Mouse (Mus musculus) bone marrow, adult 2 months (tissue): ENCODE results near the gene Ninj2. TPM values are rescaled to one million over a fixed set of nuclear protein-coding genes. Genes with fewer than 3 reads are reported as not detected.

ENCODE experiments used
- H3K27ac ChIP-seq: fragments of 200-500 bp; 2 replicates; pipeline ENCODE4 v1.5.1; 2012; ENCODE audit warnings: low read depth, mild to moderate bottlenecking, control low read depth, inconsistent platforms, low read length; ENCODE audit not compliant: control insufficient read depth, poor library complexity, insufficient read depth
- H3K4me1 ChIP-seq: fragments of 200-500 bp; 2 replicates; pipeline ENCODE4 v1.6.1; 2011; ENCODE audit warnings: low read length; ENCODE audit not compliant: control insufficient read depth, insufficient read depth
- H3K4me3 ChIP-seq: fragments of 200-500 bp; replicated peaks from 2 replicates; pipeline ENCODE3; 2011; ENCODE audit warnings: mild to moderate bottlenecking, low read depth, low read length, control low read depth; ENCODE audit not compliant: control insufficient read depth
- CTCF ChIP-seq: fragments of 200-500 bp; IDR thresholded peaks from 2 replicates; pipeline ENCODE4 v1.5.1; 2011; ENCODE audit warnings: low read length, control low read depth; ENCODE audit not compliant: control insufficient read depth, insufficient read depth
- POLR2A ChIP-seq: fragments of 200-500 bp; IDR thresholded peaks from 2 replicates; pipeline ENCODE4 v1.6.1; 2011; ENCODE audit warnings: low read depth, mild to moderate bottlenecking, control low read depth, low read length, borderline replicate concordance; ENCODE audit not compliant: control insufficient read depth
- WGBS: fragments of 180-500 bp; shearing (Covaris S2); methylation state at CpG from one replicate; pipeline ENCODE4 v1.1.7; 2018; 5-methylcytosine and 5-hydroxymethylcytosine counted together
- polyA plus RNA-seq: library from polyadenylated mRNA; stranded (reverse); fragments of >200 nt; gene quantifications from 2 replicates; pipeline ENCODE4 v1.2.4, GENCODE M21; 2011; ENCODE audit warnings: low replicate concordance; ENCODE audit not compliant: missing spikeins, insufficient read depth, insufficient read length

Ninj2 gene
- polyA plus RNA-seq, 1 experiment = not detected

DNA sequence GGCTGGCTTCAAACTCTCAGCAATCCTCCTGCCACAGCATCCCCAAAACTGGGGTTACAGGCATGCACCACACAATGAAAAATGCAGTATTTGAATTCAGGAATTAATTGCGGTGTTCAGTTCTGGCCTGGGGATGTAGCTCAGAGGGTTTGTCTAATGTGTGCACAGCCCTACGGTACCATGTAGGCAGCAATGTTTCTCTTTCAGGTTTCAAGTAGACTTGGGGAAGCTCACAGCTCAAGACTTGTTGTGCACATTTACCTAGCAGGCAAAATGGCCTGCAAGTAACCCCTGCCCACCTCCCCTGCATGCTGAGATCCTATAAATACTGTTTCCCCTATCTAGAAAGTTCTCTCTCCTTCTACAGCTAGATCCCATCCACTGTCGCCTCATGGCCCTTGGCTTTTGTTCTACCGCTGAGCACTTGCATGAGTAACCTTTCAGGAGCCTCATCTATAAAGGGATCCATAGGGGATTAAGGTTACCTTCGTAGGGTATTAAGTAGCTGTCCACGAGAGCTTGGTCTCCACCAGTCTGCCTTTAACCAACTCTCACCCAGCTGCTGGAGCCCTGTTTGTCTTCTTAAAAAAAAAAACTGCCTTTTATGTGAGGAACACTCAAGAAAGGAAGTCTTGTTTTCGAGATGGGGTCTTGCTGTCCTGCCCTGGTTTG is 17.7 kb downstream of the Ninj2 start:
- H3K4me3 ChIP-seq = no peak overlapping the region
- H3K27ac ChIP-seq = no peak overlapping the region
- 71% methylated on average over 7 of the region's 7 CpGs for WGBS
- TF ChIP-seq POLR2A (no peak), CTCF (no peak)
- H3K4me1 ChIP-seq = no peaks in the 10 kb centered on the region; the same call in 1 of the 2 replicates

DNA sequence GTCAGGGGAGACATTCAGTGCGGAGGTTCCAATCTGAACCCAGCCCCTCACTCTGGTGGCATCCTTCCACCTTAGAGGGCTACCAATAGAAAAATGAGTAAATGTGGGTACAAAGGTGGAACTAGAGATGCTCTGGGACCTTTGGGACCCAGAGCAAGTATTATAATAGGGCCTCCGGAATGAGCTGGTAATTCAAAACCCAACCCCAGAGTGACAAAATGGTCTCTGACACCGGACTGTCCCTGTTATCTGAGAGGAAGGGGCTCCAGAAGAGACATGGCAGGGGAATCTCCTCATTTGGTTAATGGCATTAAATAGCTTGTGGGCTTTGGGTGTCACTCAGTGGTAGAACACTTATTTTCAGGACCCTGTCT is 18.2 kb downstream of the Ninj2 start:
- TF ChIP-seq CTCF = no peak
- TF ChIP-seq POLR2A = no peak
- Histone ChIP-seq H3K27ac (no peak overlapping the region), H3K4me3 (no peak overlapping the region), H3K4me1 (no peaks in the 10 kb centered on the region; the same call in 1 of the 2 replicates)
- WGBS = 83% methylated on average over 3 of the region's 3 CpGs

DNA sequence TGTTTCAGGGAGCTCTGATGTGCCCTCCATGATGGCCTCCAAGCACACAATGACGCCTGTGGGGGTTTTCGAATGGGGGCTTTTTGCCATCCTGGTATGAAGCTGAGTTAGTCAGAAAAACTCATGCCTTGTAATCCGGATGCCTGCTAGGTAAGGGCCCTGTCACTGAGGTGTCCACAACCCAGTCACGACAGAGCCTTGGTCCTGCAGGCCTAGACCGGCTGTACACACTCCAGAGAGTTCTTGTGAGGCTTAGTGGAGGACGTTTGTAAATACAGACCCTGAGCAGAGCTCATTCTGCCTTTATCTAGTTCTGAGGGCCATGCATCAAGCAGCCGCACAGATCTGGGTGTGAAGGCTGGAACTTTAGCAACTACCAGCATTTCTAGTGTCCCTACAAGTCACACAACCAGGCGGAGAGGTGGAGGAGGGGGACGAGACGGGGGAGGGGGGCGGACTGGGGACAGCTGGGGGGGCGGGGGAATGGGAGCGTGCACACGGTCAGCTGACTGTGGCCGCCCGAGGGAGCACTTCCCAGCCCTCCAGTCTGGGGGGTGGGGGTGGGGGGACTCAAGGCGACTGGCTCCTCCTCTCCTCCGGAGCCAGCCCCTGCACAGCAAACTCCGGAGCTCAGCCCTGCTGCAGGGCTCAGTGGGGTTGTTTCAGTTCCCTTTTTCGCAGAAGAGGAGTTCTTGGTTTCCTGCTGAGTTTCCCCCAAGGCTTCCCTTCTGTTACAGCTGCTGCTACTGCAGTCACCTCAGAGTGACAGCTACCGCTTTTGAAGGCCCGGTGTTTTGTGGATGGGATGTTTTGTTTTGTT is 19.0 kb downstream of the Ninj2 start:
- TF ChIP-seq POLR2A (0 out of 2 replicates have a peak, but pooled peaks have one; percentile 34), CTCF (no peak)
- Histone ChIP-seq H3K4me1 (no peaks in the 10 kb centered on the region; the same call in 1 of the 2 replicates), H3K27ac (peak overlapping the region; percentile 85), H3K4me3 (peak overlapping the region; percentile 8)
- WGBS = 8% methylated on average over 22 of the region's 22 CpGs

DNA sequence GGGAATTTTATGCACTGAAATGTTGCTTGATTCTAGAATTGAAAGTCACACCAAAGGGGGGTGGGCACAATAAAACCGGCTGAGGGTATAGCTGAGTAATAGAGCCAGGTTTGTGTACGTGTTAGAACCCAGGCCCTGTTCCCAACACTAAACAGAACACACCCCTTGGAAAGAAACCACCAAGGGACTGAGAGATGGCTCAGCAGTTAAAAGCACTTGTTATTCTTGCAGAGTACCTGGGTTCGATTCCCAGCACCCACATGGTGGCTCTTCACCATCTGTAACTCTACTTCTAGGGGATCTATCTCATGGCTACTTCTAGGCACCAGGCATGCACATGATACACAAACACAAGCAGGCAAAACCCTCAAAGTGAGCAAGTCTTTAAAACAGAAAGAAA is 20.7 kb downstream of the Ninj2 start:
- 83% methylated on average over 3 of the region's 3 CpGs for WGBS
- Histone ChIP-seq H3K4me3 (no peak overlapping the region), H3K4me1 (no peaks in the 10 kb centered on the region; the same call in 1 of the 2 replicates), H3K27ac (no peak overlapping the region)
- no peak for TF ChIP-seq POLR2A
- TF ChIP-seq CTCF = no peak

DNA sequence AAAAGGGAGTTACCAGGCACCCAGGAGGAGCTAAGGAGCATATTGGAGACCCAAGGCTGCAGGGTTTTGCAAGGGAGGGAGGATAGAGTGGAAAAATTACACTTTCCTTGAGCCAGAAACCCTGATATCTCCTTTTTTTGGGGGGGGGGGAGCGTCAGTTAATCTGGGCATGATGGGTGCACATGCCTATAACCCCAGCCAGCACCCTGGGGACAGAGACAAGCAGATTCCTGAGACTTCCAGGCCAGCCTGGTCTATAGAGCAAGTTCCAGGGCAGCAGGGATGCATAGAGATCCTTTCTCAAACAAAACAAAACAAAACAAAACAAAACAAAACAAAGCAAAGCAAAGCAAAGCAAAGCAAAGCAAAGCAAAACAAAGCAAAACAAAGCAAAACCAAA is 21.1 kb downstream of the Ninj2 start:
- Histone ChIP-seq H3K4me3 (no peak overlapping the region), H3K27ac (no peak overlapping the region), H3K4me1 (no peaks in the 10 kb centered on the region; the same call in 1 of the 2 replicates)
- TF ChIP-seq CTCF (no peak), POLR2A (no peak)
- WGBS = 58% methylated on average over 1 of the region's 1 CpGs

DNA sequence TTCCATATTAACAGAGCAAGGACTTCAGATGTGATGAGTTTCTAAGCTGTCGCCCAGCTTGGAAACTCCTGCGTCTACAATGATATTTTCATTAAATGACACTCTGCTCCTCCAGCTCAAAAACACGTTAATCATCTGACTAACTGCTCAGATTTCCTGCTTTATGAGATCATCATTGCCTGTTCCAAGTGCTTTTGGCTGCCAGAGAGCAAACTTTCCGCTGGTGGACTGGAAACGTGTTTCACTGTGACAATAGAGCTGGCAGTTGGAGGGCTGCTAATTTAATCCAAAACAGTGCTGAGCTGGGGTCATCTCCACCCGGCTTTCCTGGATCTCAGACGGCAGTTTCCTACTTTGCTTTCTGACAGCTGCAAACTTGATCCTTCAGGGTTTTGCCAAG is 21.5 kb downstream of the Ninj2 start:
- no peak overlapping the region for H3K4me3 ChIP-seq

DNA sequence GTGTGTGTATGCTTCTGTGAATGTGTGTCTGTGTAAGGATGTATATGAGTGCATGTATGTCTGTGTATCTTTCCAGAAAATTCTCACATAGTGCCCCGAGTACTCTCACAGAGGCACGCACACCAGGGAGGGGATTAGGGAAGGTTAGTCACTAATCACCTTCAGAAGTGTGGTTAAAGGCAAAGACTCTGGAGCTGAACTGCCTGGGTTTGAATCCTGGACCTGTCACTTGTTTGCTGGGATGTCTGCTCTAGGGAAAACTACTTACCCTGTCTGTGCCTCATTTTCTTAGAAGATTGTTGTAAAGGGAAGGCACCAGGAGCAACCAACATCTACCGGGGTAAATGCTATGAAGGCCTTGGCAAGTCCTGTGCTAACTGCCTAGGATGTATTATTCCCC is 22.3 kb downstream of the Ninj2 start:
- no peak overlapping the region for H3K27ac ChIP-seq
- H3K4me1 ChIP-seq = no peaks in the 10 kb centered on the region; the same call in 1 of the 2 replicates
- TF ChIP-seq POLR2A (no peak), CTCF (no peak)
- no peak overlapping the region for H3K4me3 ChIP-seq
- 72% methylated on average over 3 of the region's 3 CpGs for WGBS

More for the DNA sequence above, 21.5 kb downstream of the Ninj2 start:
- 50% methylated on average over 7 of the region's 7 CpGs for WGBS
- no peak for TF ChIP-seq CTCF
- no peak for TF ChIP-seq POLR2A
- Histone ChIP-seq H3K4me1 (no peaks in the 10 kb centered on the region; the same call in 1 of the 2 replicates), H3K27ac (no peak overlapping the region)

DNA sequence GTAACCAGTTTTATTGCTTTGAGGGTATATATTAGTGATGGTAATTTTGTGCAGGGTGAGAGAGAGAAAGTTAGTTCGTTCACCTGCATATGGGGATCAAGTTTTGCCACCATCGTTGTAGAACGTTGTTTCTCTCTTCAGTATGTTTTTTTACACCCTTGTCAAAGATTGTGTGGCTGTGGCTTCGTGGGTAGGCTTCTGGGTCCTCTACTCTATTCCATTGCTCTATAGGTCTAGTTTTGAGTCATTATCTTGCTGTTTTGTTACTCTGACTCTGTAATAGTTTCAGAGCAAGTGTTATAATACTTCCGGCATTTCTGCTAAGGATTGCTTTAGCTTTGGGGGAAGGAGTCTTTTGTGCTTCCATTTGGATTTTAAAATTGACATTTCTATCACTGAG is 26.7 kb downstream of the Ninj2 start:
- WGBS = 69% methylated on average over 5 of the region's 5 CpGs

More for the DNA sequence above, 26.7 kb downstream of the Ninj2 start:
- Histone ChIP-seq H3K4me3 (no peak overlapping the region), H3K27ac (no peak overlapping the region), H3K4me1 (peaks cover 2% of the 10 kb centered on the region; the same call in 1 of the 2 replicates)
- no peak for TF ChIP-seq CTCF
- no peak for TF ChIP-seq POLR2A
